Mouse (Mus musculus) small intestine, adult 2 months (tissue): ENCODE data around the gene Med28.

ENCODE experiments used
- CTCF ChIP-seq: fragments of 200-500 bp; IDR thresholded peaks from 2 replicates; pipeline ENCODE4 v1.5.1; 2012; ENCODE audit warnings: low read depth, mild to moderate bottlenecking, control low read depth, inconsistent platforms, low read length, moderate library complexity, mixed read lengths; ENCODE audit not compliant: insufficient replicate concordance, insufficient read length; ENCODE audit errors: extremely low read depth
- POLR2A ChIP-seq: fragments of 200-500 bp; IDR thresholded peaks from 2 replicates; pipeline ENCODE4 v1.6.1; 2012; ENCODE audit warnings: low read depth, mild to moderate bottlenecking, control low read depth, inconsistent platforms, low read length, moderate library complexity

GRCm38 (mm10) chr5:45476288-45476687, 43.7 kb upstream of the Med28 start:
- no peak for TF ChIP-seq POLR2A
- no peak for TF ChIP-seq CTCF
